Mouse (Mus musculus): ENCODE results near the gene Ddx51. TPM values are rescaled to one million over a fixed set of nuclear protein-coding genes. Genes with fewer than 3 reads are reported as not detected.

Gene Ddx51
- 19.8 and 28.2 TPM in 2 replicates for polyA plus RNA-seq (2015; fragmentation: Nextera tagmentation; extraction: Ambion mirVana)

- H3K4me3 ChIP-seq (ENCODE audit: low read length), result peak within 1 kb of the TSS; percentile 98
- WGBS, result under 1% methylated on average over 91 of the region's 91 CpGs
- H3K36me3 ChIP-seq (ENCODE audit: insufficient read depth, low read length), result peaks cover 67% of the 10 kb centered on the region
- peak; percentile 84 for ATAC-seq (ENCODE audit: low FRiP score, low TSS enrichment)
- H3K9me3 ChIP-seq (ENCODE audit: low read length), result no peaks in the 10 kb centered on the region
- H3K4me1 ChIP-seq (ENCODE audit: insufficient read depth, low read length), result peaks cover 15% of the 10 kb centered on the region
- no peak within 1 kb of the TSS for H3K27ac ChIP-seq (ENCODE audit: low read length)
- no peaks in the 10 kb centered on the region for H3K27me3 ChIP-seq (ENCODE audit: insufficient read depth, low read length)
- peak within 1 kb of the TSS; percentile 94 for H3K9ac ChIP-seq (replicated peaks; ENCODE audit: low read length)
- peak within 1 kb of the TSS; percentile 95 for H3K4me2 ChIP-seq (replicated peaks; ENCODE audit: low read depth, low read length)
These were observed at the start of gene Ddx51, which contains the start of gene Noc4l for GRCm38 (mm10) chr5:110652719-110653648. TSS of gene Ddx51 (plus strand) at chr5:110653451. TSS of gene Noc4l (minus strand) at chr5:110653417.

- Histone ChIP-seq H3K4me1 (ENCODE audit: insufficient read depth, low read length) (no peaks in the 10 kb centered on the region), H3K9ac (replicated peaks; ENCODE audit: low read length) (no peak overlapping the region), H3K36me3 (ENCODE audit: insufficient read depth, low read length) (no peaks in the 10 kb centered on the region), H3K4me2 (replicated peaks; ENCODE audit: low read depth, low read length) (no peak overlapping the region), H3K4me3 (ENCODE audit: low read length) (no peak overlapping the region), H3K27me3 (ENCODE audit: insufficient read depth, low read length) (no peaks in the 10 kb centered on the region), H3K27ac (ENCODE audit: low read length) (no peak overlapping the region), H3K9me3 (ENCODE audit: low read length) (no peaks in the 10 kb centered on the region)
- ATAC-seq (ENCODE audit: low FRiP score, low TSS enrichment), result no peak
- 82% methylated on average over 2 of the region's 2 CpGs for WGBS
These were observed 48.9 kb upstream of the Ddx51 start for GRCm38 (mm10) chr5:110604311-110604710.

GRCm38 (mm10) chr5:110605531-110606221, 47.6 kb upstream of the Ddx51 start:
- no peak overlapping the region for H3K4me2 ChIP-seq (replicated peaks; ENCODE audit: low read depth, low read length)
- H3K9me3 ChIP-seq (ENCODE audit: low read length), result no peaks in the 10 kb centered on the region
- ATAC-seq (ENCODE audit: low FRiP score, low TSS enrichment), result no peak
- no peaks in the 10 kb centered on the region for H3K4me1 ChIP-seq (ENCODE audit: insufficient read depth, low read length)
- H3K36me3 ChIP-seq (ENCODE audit: insufficient read depth, low read length), result no peaks in the 10 kb centered on the region
- H3K27me3 ChIP-seq (ENCODE audit: insufficient read depth, low read length), result no peaks in the 10 kb centered on the region
- no peak overlapping the region for H3K4me3 ChIP-seq (ENCODE audit: low read length)
- 57% methylated on average over 5 of the region's 5 CpGs for WGBS
- H3K9ac ChIP-seq (replicated peaks; ENCODE audit: low read length), result no peak overlapping the region
- no peak overlapping the region for H3K27ac ChIP-seq (ENCODE audit: low read length)

DNA sequence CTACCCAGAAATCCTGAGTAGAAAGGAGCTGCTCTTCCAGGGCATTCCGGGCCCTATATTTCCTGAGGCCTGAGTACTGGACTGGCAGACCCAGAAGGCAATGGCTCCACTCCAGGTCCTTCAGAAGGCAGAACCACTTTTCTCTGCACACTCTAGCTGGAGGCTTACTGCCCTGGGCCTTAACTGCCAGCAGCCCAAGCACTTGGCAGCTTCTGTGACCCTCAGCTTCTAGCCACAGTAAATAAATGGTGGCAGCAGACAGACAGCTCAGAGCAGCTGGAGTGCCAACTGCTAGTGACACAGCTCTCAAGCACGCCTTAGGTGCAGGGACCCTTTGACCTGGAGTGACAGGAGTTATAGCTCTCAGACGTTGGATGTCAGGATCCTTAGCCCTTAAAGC, 45.5 kb upstream of the Ddx51 start:
- no peak for ATAC-seq (ENCODE audit: low FRiP score, low TSS enrichment)
- no peak overlapping the region for H3K9ac ChIP-seq (replicated peaks; ENCODE audit: low read length)
- H3K4me1 ChIP-seq (ENCODE audit: insufficient read depth, low read length), result no peaks in the 10 kb centered on the region
- no peaks in the 10 kb centered on the region for H3K9me3 ChIP-seq (ENCODE audit: low read length)
- H3K27ac ChIP-seq (ENCODE audit: low read length), result no peak overlapping the region
- H3K36me3 ChIP-seq (ENCODE audit: insufficient read depth, low read length), result no peaks in the 10 kb centered on the region
- WGBS, result 40% methylated on average over 3 of the region's 3 CpGs
- no peaks in the 10 kb centered on the region for H3K27me3 ChIP-seq (ENCODE audit: insufficient read depth, low read length)
- H3K4me3 ChIP-seq (ENCODE audit: low read length), result no peak overlapping the region
- H3K4me2 ChIP-seq (replicated peaks; ENCODE audit: low read depth, low read length), result no peak overlapping the region

DNA sequence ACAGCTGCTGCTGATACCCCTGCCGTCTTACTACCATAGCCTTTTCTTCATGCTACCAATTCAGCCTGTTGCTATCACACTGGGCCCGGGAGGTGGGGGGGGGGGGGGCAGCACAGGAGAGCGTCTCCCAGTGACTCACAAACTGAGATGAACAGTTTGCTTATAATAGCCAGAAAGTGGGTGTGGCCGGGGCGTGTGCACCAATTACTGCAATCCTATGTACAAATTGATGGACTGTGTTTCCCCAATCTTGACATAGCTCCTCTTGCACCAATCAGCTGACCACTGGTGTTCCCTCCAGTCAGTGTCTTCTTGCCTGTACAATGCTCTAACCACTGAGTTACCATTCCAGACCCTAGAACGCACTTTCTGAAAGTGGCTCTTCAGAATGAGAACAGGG, 44.9 kb upstream of the Ddx51 start:
- H3K4me3 ChIP-seq (ENCODE audit: low read length), result no peak overlapping the region
- no peak overlapping the region for H3K4me2 ChIP-seq (replicated peaks; ENCODE audit: low read depth, low read length)
- H3K4me1 ChIP-seq (ENCODE audit: insufficient read depth, low read length), result no peaks in the 10 kb centered on the region
- no peaks in the 10 kb centered on the region for H3K36me3 ChIP-seq (ENCODE audit: insufficient read depth, low read length)
- H3K27me3 ChIP-seq (ENCODE audit: insufficient read depth, low read length), result no peaks in the 10 kb centered on the region
- WGBS, result 80% methylated on average over 6 of the region's 6 CpGs
- H3K27ac ChIP-seq (ENCODE audit: low read length), result no peak overlapping the region
- H3K9ac ChIP-seq (replicated peaks; ENCODE audit: low read length), result no peak overlapping the region
- no peaks in the 10 kb centered on the region for H3K9me3 ChIP-seq (ENCODE audit: low read length)
- ATAC-seq (ENCODE audit: low FRiP score, low TSS enrichment), result no peak

GRCm38 (mm10) chr5:110608941-110609340, 44.3 kb upstream of the Ddx51 start:
- Histone ChIP-seq H3K4me3 (ENCODE audit: low read length) (no peak overlapping the region), H3K9ac (replicated peaks; ENCODE audit: low read length) (no peak overlapping the region), H3K36me3 (ENCODE audit: insufficient read depth, low read length) (no peaks in the 10 kb centered on the region), H3K27ac (ENCODE audit: low read length) (no peak overlapping the region), H3K4me2 (replicated peaks; ENCODE audit: low read depth, low read length) (no peak overlapping the region), H3K4me1 (ENCODE audit: insufficient read depth, low read length) (no peaks in the 10 kb centered on the region), H3K9me3 (ENCODE audit: low read length) (no peaks in the 10 kb centered on the region), H3K27me3 (ENCODE audit: insufficient read depth, low read length) (no peaks in the 10 kb centered on the region)
- 59% methylated on average over 8 of the region's 8 CpGs for WGBS
- no peak for ATAC-seq (ENCODE audit: low FRiP score, low TSS enrichment)

GRCm38 (mm10) chr5:110609425-110609824, 43.8 kb upstream of the Ddx51 start:
- ATAC-seq (ENCODE audit: low FRiP score, low TSS enrichment), result no peak
- 74% methylated on average over 3 of the region's 3 CpGs for WGBS
- H3K9ac ChIP-seq (replicated peaks; ENCODE audit: low read length), result no peak overlapping the region
- no peak overlapping the region for H3K27ac ChIP-seq (ENCODE audit: low read length)
- no peaks in the 10 kb centered on the region for H3K4me1 ChIP-seq (ENCODE audit: insufficient read depth, low read length)
- no peaks in the 10 kb centered on the region for H3K9me3 ChIP-seq (ENCODE audit: low read length)
- H3K27me3 ChIP-seq (ENCODE audit: insufficient read depth, low read length), result no peaks in the 10 kb centered on the region
- no peak overlapping the region for H3K4me3 ChIP-seq (ENCODE audit: low read length)
- no peaks in the 10 kb centered on the region for H3K36me3 ChIP-seq (ENCODE audit: insufficient read depth, low read length)
- no peak overlapping the region for H3K4me2 ChIP-seq (replicated peaks; ENCODE audit: low read depth, low read length)

DNA sequence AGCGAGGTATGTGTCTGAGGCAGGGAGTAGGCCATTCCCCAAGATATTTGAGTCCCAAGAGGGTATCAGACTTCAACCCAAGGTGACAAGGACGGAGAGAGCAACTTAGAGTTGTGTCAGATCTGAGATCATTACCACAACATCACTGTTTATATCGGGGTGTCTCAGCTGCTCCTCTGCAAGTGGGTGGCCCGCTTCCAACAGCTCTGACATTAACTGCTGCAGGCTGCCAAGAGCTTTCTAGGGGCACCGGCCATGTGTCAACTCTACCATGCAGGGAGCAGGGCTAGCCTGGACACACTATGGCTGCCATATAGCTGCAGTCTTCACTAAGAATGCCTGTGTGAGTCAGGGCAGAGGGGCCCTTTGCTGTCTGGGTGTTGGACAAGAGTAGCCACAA, 43.4 kb upstream of the Ddx51 start:
- Histone ChIP-seq H3K27ac (ENCODE audit: low read length) (no peak overlapping the region), H3K9ac (replicated peaks; ENCODE audit: low read length) (no peak overlapping the region), H3K4me3 (ENCODE audit: low read length) (no peak overlapping the region), H3K4me2 (replicated peaks; ENCODE audit: low read depth, low read length) (no peak overlapping the region), H3K27me3 (ENCODE audit: insufficient read depth, low read length) (no peaks in the 10 kb centered on the region), H3K9me3 (ENCODE audit: low read length) (no peaks in the 10 kb centered on the region), H3K36me3 (ENCODE audit: insufficient read depth, low read length) (no peaks in the 10 kb centered on the region), H3K4me1 (ENCODE audit: insufficient read depth, low read length) (no peaks in the 10 kb centered on the region)
- no peak for ATAC-seq (ENCODE audit: low FRiP score, low TSS enrichment)
- 71% methylated on average over 5 of the region's 5 CpGs for WGBS

DNA sequence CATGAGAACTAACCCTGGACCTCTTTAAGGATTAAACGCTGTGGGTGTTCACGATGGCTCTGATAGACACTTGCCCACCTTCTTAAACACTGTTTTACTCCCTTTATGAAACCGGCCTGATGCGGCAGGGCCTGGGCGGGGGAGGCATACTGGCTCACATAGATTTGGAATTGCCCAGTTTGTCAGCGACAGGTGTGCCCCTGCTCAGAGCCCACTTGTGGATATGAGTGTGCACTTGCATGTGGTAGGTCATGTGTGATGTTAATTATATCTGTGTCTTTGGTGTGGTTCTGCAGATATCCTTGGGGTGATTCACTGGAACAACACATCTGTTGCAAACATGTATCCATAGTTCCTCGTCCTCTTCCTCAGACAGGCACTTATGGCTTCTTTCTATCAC, 42.8 kb upstream of the Ddx51 start:
- no peak overlapping the region for H3K4me2 ChIP-seq (replicated peaks; ENCODE audit: low read depth, low read length)
- no peak overlapping the region for H3K4me3 ChIP-seq (ENCODE audit: low read length)
- H3K36me3 ChIP-seq (ENCODE audit: insufficient read depth, low read length), result no peaks in the 10 kb centered on the region
- H3K9ac ChIP-seq (replicated peaks; ENCODE audit: low read length), result no peak overlapping the region
- ATAC-seq (ENCODE audit: low FRiP score, low TSS enrichment), result no peak
- H3K27me3 ChIP-seq (ENCODE audit: insufficient read depth, low read length), result no peaks in the 10 kb centered on the region
- 89% methylated on average over 7 of the region's 7 CpGs for WGBS
- no peaks in the 10 kb centered on the region for H3K4me1 ChIP-seq (ENCODE audit: insufficient read depth, low read length)
- H3K9me3 ChIP-seq (ENCODE audit: low read length), result no peaks in the 10 kb centered on the region
- no peak overlapping the region for H3K27ac ChIP-seq (ENCODE audit: low read length)

Data from kidney, embryonic 16.5 days (tissue).